Mouse (Mus musculus): ENCODE measurements around the gene Ush2a. TPM values are rescaled to one million over a fixed set of nuclear protein-coding genes. Genes with fewer than 3 reads are reported as not detected.

Gene Ush2a
- total RNA-seq (2017), result not detected in 2 replicates

GRCm38 (mm10) chr1:188261903-188262682 is at the start of gene Ush2a:
Ush2a (plus strand) TSS chr1:188262023.
- no peak for ATAC-seq (replicated peaks; ENCODE audit: low read depth, poor library complexity, severe bottlenecking)

- ATAC-seq (replicated peaks; ENCODE audit: low read depth, poor library complexity, severe bottlenecking), result no peak
These were observed 46.8 kb upstream of the Ush2a start for GRCm38 (mm10) chr1:188214885-188215611.

GRCm38 (mm10) chr1:188221226-188221792 is 40.5 kb upstream of the Ush2a start:
- ATAC-seq (replicated peaks; ENCODE audit: low read depth, poor library complexity, severe bottlenecking), result peak; percentile 81

- no peak for ATAC-seq (replicated peaks; ENCODE audit: low read depth, poor library complexity, severe bottlenecking)
These were observed 28.6 kb upstream of the Ush2a start for GRCm38 (mm10) chr1:188233036-188233724.

- ATAC-seq (replicated peaks; ENCODE audit: low read depth, poor library complexity, severe bottlenecking), result no peak
These were observed 23.2 kb upstream of the Ush2a start for GRCm38 (mm10) chr1:188238636-188239035.

GRCm38 (mm10) chr1:188241766-188242165 is 20.1 kb upstream of the Ush2a start:
- no peak for ATAC-seq (replicated peaks; ENCODE audit: low read depth, poor library complexity, severe bottlenecking)

GRCm38 (mm10) chr1:188257500-188257899 is 4.3 kb upstream of the Ush2a start:
- no peak for ATAC-seq (replicated peaks; ENCODE audit: low read depth, poor library complexity, severe bottlenecking)

- ATAC-seq (replicated peaks; ENCODE audit: low read depth, poor library complexity, severe bottlenecking), result no peak
These were observed 1.3 kb upstream of the Ush2a start for GRCm38 (mm10) chr1:188260259-188261107.

- no peak for ATAC-seq (replicated peaks; ENCODE audit: low read depth, poor library complexity, severe bottlenecking)
These were observed 5.4 kb downstream of the Ush2a start for GRCm38 (mm10) chr1:188267127-188267722.

GRCm38 (mm10) chr1:188269071-188269470 is 7.2 kb downstream of the Ush2a start:
- no peak for ATAC-seq (replicated peaks; ENCODE audit: low read depth, poor library complexity, severe bottlenecking)

- ATAC-seq (replicated peaks; ENCODE audit: low read depth, poor library complexity, severe bottlenecking), result no peak
These were observed 51.5 kb downstream of the Ush2a start for GRCm38 (mm10) chr1:188313303-188313702.

- peak; percentile 55; the same call in 1 of the 2 replicates for ATAC-seq (replicated peaks; ENCODE audit: low read depth, poor library complexity, severe bottlenecking)
These were observed 54.8 kb downstream of the Ush2a start for GRCm38 (mm10) chr1:188316574-188316973.

- no peak for ATAC-seq (replicated peaks; ENCODE audit: low read depth, poor library complexity, severe bottlenecking)
These were observed 58.4 kb downstream of the Ush2a start for GRCm38 (mm10) chr1:188320204-188320603.

- ATAC-seq (replicated peaks; ENCODE audit: low read depth, poor library complexity, severe bottlenecking), result peak; percentile 98
These were observed 59.7 kb downstream of the Ush2a start for GRCm38 (mm10) chr1:188321534-188321933.

GRCm38 (mm10) chr1:188330406-188330805 is 68.6 kb downstream of the Ush2a start:
- ATAC-seq (replicated peaks; ENCODE audit: low read depth, poor library complexity, severe bottlenecking), result no peak

- no peak for ATAC-seq (replicated peaks; ENCODE audit: low read depth, poor library complexity, severe bottlenecking)
These were observed 72.1 kb downstream of the Ush2a start for GRCm38 (mm10) chr1:188333936-188334335.

GRCm38 (mm10) chr1:188347762-188348161 is 85.9 kb downstream of the Ush2a start:
- ATAC-seq (replicated peaks; ENCODE audit: low read depth, poor library complexity, severe bottlenecking), result peak; percentile 39

GRCm38 (mm10) chr1:188354726-188355125 is 92.9 kb downstream of the Ush2a start:
- ATAC-seq (replicated peaks; ENCODE audit: low read depth, poor library complexity, severe bottlenecking), result 0 out of 2 replicates have a peak, but pooled peaks have one; percentile 27

- no peak for ATAC-seq (replicated peaks; ENCODE audit: low read depth, poor library complexity, severe bottlenecking)
These were observed 101.7 kb downstream of the Ush2a start for GRCm38 (mm10) chr1:188363548-188363947.
